Mouse (Mus musculus) lung, embryonic 15.5 days (tissue): ENCODE data around the gene Myo6. TPM values are rescaled to one million over a fixed set of nuclear protein-coding genes. Genes with fewer than 3 reads are reported as not detected.

Experiments used
- ATAC-seq: fragments of 200-750 bp; cut with Nextera tagmentation; 2 replicates; pipeline ENCODE4 v1.8.0; 2017; ENCODE audit warnings: moderate number of reproducible peaks, borderline replicate concordance; ENCODE audit not compliant: low FRiP score, low TSS enrichment; ENCODE audit errors: extremely low read depth
- H3K27ac ChIP-seq: fragments of 300-500 bp; sonication (generic); 2 replicates; pipeline ENCODE4 v1.5.1; 2015; ENCODE audit warnings: moderate library complexity, mild to moderate bottlenecking, inconsistent platforms
- H3K27me3 ChIP-seq: fragments of 300-500 bp; sonication (generic); 2 replicates; pipeline ENCODE4 v1.6.1; 2015; ENCODE audit warnings: inconsistent platforms
- H3K36me3 ChIP-seq: fragments of 300-500 bp; sonication (generic); 2 replicates; pipeline ENCODE4 v1.6.1; 2015; ENCODE audit warnings: inconsistent platforms
- H3K4me1 ChIP-seq: fragments of 300-500 bp; sonication (generic); 2 replicates; pipeline ENCODE4 v1.6.1; 2015; ENCODE audit warnings: inconsistent platforms
- H3K4me2 ChIP-seq: fragments of 300-500 bp; sonication (generic); 2 replicates; pipeline ENCODE4 v1.6.1; 2015; ENCODE audit warnings: inconsistent platforms, mild to moderate bottlenecking, moderate library complexity
- H3K4me3 ChIP-seq: fragments of 300-500 bp; sonication (generic); 2 replicates; pipeline ENCODE4 v1.5.1; 2015; ENCODE audit warnings: mild to moderate bottlenecking, inconsistent platforms
- H3K9ac ChIP-seq: fragments of 300-500 bp; sonication (generic); 2 replicates; pipeline ENCODE4 v1.6.1; 2015; ENCODE audit warnings: inconsistent platforms
- H3K9me3 ChIP-seq: fragments of 300-500 bp; sonication (generic); 2 replicates; pipeline ENCODE4 v1.6.1; 2016; ENCODE audit warnings: inconsistent platforms
- WGBS: fragments of 180-500 bp; shearing (Covaris S2); methylation state at CpG from one replicate; pipeline ENCODE4 v1.1.7; 2015; 5-methylcytosine and 5-hydroxymethylcytosine counted together
- polyA plus RNA-seq: library from polyadenylated mRNA; unstranded; fragments of >200 nt; fragmentation: Nextera tagmentation; extraction: Ambion mirVana; gene quantifications from 2 replicates; pipeline ENCODE4 v1.2.1, GENCODE M21; 2015

The Myo6 gene
- polyA plus RNA-seq, 1 experiment from 2014 or later, result 28.2 TPM

GRCm38 (mm10) chr9:80185737-80186136 lies 20.9 kb downstream of the Myo6 start:
- Histone ChIP-seq H3K4me1 (no peaks in the 10 kb centered on the region), H3K9ac (no peak overlapping the region), H3K4me3 (no peak overlapping the region), H3K4me2 (no peak overlapping the region), H3K27ac (no peak overlapping the region), H3K27me3 (no peaks in the 10 kb centered on the region), H3K36me3 (no peaks in the 10 kb centered on the region), H3K9me3 (no peaks in the 10 kb centered on the region)
- WGBS, result 61% methylated on average over 3 of the region's 3 CpGs
- ATAC-seq, result no peak

- Histone ChIP-seq H3K27ac (no peak overlapping the region), H3K9me3 (no peaks in the 10 kb centered on the region), H3K36me3 (no peaks in the 10 kb centered on the region), H3K4me1 (no peaks in the 10 kb centered on the region), H3K4me3 (no peak overlapping the region), H3K9ac (no peak overlapping the region), H3K27me3 (no peaks in the 10 kb centered on the region), H3K4me2 (no peak overlapping the region)
- no peak for ATAC-seq
- 88% methylated on average over 8 of the region's 8 CpGs for WGBS
Observed at GRCm38 (mm10) chr9:80186693-80187092, 21.9 kb downstream of the Myo6 start.

- ATAC-seq, result no peak
- H3K27ac ChIP-seq, result no peak overlapping the region
- 56% methylated on average over 5 of the region's 5 CpGs for WGBS
Observed at GRCm38 (mm10) chr9:80188324-80188893, 23.6 kb downstream of the Myo6 start.

GRCm38 (mm10) chr9:80191240-80191639 lies 26.4 kb downstream of the Myo6 start:
- no peak overlapping the region for H3K9ac ChIP-seq
- 0 out of 2 replicates have a peak, but pooled peaks cover 5% of the 10 kb centered on the region for H3K4me1 ChIP-seq
- H3K27ac ChIP-seq, result no peak overlapping the region
- ATAC-seq, result no peak
- H3K4me2 ChIP-seq, result no peak overlapping the region
- no peaks in the 10 kb centered on the region for H3K9me3 ChIP-seq
- no peak overlapping the region for H3K4me3 ChIP-seq
- no peaks in the 10 kb centered on the region for H3K36me3 ChIP-seq
- WGBS, result 73% methylated on average over 6 of the region's 6 CpGs
- H3K27me3 ChIP-seq, result no peaks in the 10 kb centered on the region

More at GRCm38 (mm10) chr9:80188324-80188893, 23.6 kb downstream of the Myo6 start:
- Histone ChIP-seq H3K4me2 (no peak overlapping the region), H3K4me1 (0 out of 2 replicates have a peak, but pooled peaks cover 3% of the 10 kb centered on the region), H3K36me3 (no peaks in the 10 kb centered on the region), H3K9me3 (no peaks in the 10 kb centered on the region), H3K9ac (no peak overlapping the region), H3K4me3 (no peak overlapping the region), H3K27me3 (no peaks in the 10 kb centered on the region)

GRCm38 (mm10) chr9:80192324-80192723 lies 27.5 kb downstream of the Myo6 start:
- no peak overlapping the region for H3K9ac ChIP-seq
- H3K4me2 ChIP-seq, result no peak overlapping the region
- 0 out of 2 replicates have a peak, but pooled peaks have one; percentile 14 for ATAC-seq

GRCm38 (mm10) chr9:80194446-80194845 lies 29.6 kb downstream of the Myo6 start:
- Histone ChIP-seq H3K4me1 (0 out of 2 replicates have a peak, but pooled peaks cover 5% of the 10 kb centered on the region), H3K27ac (no peak overlapping the region), H3K9me3 (no peaks in the 10 kb centered on the region), H3K4me3 (no peak overlapping the region), H3K36me3 (no peaks in the 10 kb centered on the region), H3K27me3 (no peaks in the 10 kb centered on the region), H3K9ac (no peak overlapping the region), H3K4me2 (no peak overlapping the region)
- 72% methylated on average over 6 of the region's 6 CpGs for WGBS
- no peak for ATAC-seq

More at GRCm38 (mm10) chr9:80192324-80192723, 27.5 kb downstream of the Myo6 start:
- H3K27me3 ChIP-seq, result no peaks in the 10 kb centered on the region
- H3K36me3 ChIP-seq, result no peaks in the 10 kb centered on the region
- H3K4me1 ChIP-seq, result 0 out of 2 replicates have a peak, but pooled peaks cover 5% of the 10 kb centered on the region
- H3K9me3 ChIP-seq, result no peaks in the 10 kb centered on the region
- H3K27ac ChIP-seq, result no peak overlapping the region
- WGBS, result 75% methylated on average over 10 of the region's 10 CpGs
- H3K4me3 ChIP-seq, result no peak overlapping the region

GRCm38 (mm10) chr9:80196161-80196560 lies 31.3 kb downstream of the Myo6 start:
- ATAC-seq, result no peak

GRCm38 (mm10) chr9:80197233-80197632 lies 32.4 kb downstream of the Myo6 start:
- Histone ChIP-seq H3K4me3 (no peak overlapping the region), H3K4me1 (peaks cover 8% of the 10 kb centered on the region), H3K36me3 (no peaks in the 10 kb centered on the region), H3K9me3 (no peaks in the 10 kb centered on the region), H3K27ac (no peak overlapping the region), H3K27me3 (no peaks in the 10 kb centered on the region), H3K9ac (no peak overlapping the region), H3K4me2 (no peak overlapping the region)
- ATAC-seq, result no peak
- WGBS, result 80% methylated on average over 6 of the region's 6 CpGs

More at GRCm38 (mm10) chr9:80196161-80196560, 31.3 kb downstream of the Myo6 start:
- Histone ChIP-seq H3K4me2 (no peak overlapping the region), H3K9me3 (no peaks in the 10 kb centered on the region), H3K27me3 (no peaks in the 10 kb centered on the region), H3K9ac (no peak overlapping the region), H3K36me3 (no peaks in the 10 kb centered on the region), H3K4me3 (no peak overlapping the region), H3K4me1 (0 out of 2 replicates have a peak, but pooled peaks cover 5% of the 10 kb centered on the region), H3K27ac (no peak overlapping the region)
- WGBS, result 60% methylated on average over 3 of the region's 3 CpGs

GRCm38 (mm10) chr9:80200855-80201254 lies 36.0 kb downstream of the Myo6 start:
- no peak overlapping the region for H3K9ac ChIP-seq
- H3K9me3 ChIP-seq, result no peaks in the 10 kb centered on the region
- no peaks in the 10 kb centered on the region for H3K36me3 ChIP-seq
- no peaks in the 10 kb centered on the region for H3K27me3 ChIP-seq
- no peak overlapping the region for H3K27ac ChIP-seq
- ATAC-seq, result no peak
- no peak overlapping the region for H3K4me2 ChIP-seq
- H3K4me3 ChIP-seq, result no peak overlapping the region
- WGBS, result 79% methylated on average over 6 of the region's 6 CpGs
- H3K4me1 ChIP-seq, result peaks cover 11% of the 10 kb centered on the region

- H3K9ac ChIP-seq, result no peak overlapping the region
- H3K9me3 ChIP-seq, result no peaks in the 10 kb centered on the region
- H3K36me3 ChIP-seq, result no peaks in the 10 kb centered on the region
- H3K27me3 ChIP-seq, result no peaks in the 10 kb centered on the region
- H3K4me3 ChIP-seq, result no peak overlapping the region
- peak; percentile 83 for ATAC-seq
- peaks cover 8% of the 10 kb centered on the region for H3K4me1 ChIP-seq
- H3K27ac ChIP-seq, result no peak overlapping the region
- no peak overlapping the region for H3K4me2 ChIP-seq
- 75% methylated on average over 14 of the region's 14 CpGs for WGBS
Observed at GRCm38 (mm10) chr9:80202374-80203060, 37.7 kb downstream of the Myo6 start.

GRCm38 (mm10) chr9:80208681-80209080 lies 43.9 kb downstream of the Myo6 start:
- no peak for ATAC-seq
- H3K36me3 ChIP-seq, result no peaks in the 10 kb centered on the region
- H3K4me3 ChIP-seq, result no peak overlapping the region
- H3K4me1 ChIP-seq, result 0 out of 2 replicates have a peak, but pooled peaks cover 5% of the 10 kb centered on the region
- H3K9ac ChIP-seq, result no peak overlapping the region
- 86% methylated on average over 2 of the region's 2 CpGs for WGBS
- no peaks in the 10 kb centered on the region for H3K27me3 ChIP-seq
- no peak overlapping the region for H3K4me2 ChIP-seq
- H3K9me3 ChIP-seq, result no peaks in the 10 kb centered on the region
- no peak overlapping the region for H3K27ac ChIP-seq

GRCm38 (mm10) chr9:80209459-80209858 lies 44.6 kb downstream of the Myo6 start:
- Histone ChIP-seq H3K4me2 (no peak overlapping the region), H3K36me3 (no peaks in the 10 kb centered on the region), H3K27ac (no peak overlapping the region), H3K27me3 (no peaks in the 10 kb centered on the region), H3K4me1 (0 out of 2 replicates have a peak, but pooled peaks cover 5% of the 10 kb centered on the region), H3K9ac (no peak overlapping the region), H3K9me3 (no peaks in the 10 kb centered on the region), H3K4me3 (no peak overlapping the region)
- no peak for ATAC-seq
- 77% methylated on average over 10 of the region's 10 CpGs for WGBS
